Mouse (Mus musculus) R1 (cell line): Measurements from ENCODE around the gene Snrpb2.
A peak's percentile ranks its signal among the peaks of the same experiment; 100 is the strongest.

Experiments
- DNase-seq: peaks from one replicate; pipeline ENCODE4 v3.0.0-alpha.2; 2018; ENCODE audit warnings: low read depth, low spot score

Gene Snrpb2

GRCm38 (mm10) chr2:143062812-143063792 lies at the start of gene Snrpb2:
Gene Snrpb2 (plus strand): TSS chr2:143063039.
- DNase-seq: peak; percentile 96

DNA sequence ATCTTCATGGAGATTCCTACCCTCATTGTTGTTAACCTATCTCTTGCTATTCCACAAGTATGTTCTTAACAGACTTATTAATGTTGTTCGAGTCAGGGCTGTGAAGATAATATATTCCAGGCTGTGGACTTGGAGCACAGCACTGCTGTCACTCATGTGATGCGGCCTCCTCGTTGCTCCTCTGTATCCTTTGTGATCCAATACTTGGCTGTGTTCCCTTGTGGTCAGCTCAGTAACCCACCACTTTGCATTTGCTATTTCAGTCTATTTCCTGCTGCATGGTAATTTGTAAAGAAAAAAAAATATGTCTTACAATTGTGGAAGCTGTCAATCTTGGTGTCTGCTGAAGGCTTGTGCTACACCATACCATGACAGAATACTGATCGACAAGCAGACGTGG lies 49.8 kb upstream of the Snrpb2 start:
- no peak for DNase-seq

GRCm38 (mm10) chr2:143018084-143018483 lies 44.8 kb upstream of the Snrpb2 start:
- no peak for DNase-seq

GRCm38 (mm10) chr2:143018591-143019130 lies 44.2 kb upstream of the Snrpb2 start:
- DNase-seq: no peak

DNA sequence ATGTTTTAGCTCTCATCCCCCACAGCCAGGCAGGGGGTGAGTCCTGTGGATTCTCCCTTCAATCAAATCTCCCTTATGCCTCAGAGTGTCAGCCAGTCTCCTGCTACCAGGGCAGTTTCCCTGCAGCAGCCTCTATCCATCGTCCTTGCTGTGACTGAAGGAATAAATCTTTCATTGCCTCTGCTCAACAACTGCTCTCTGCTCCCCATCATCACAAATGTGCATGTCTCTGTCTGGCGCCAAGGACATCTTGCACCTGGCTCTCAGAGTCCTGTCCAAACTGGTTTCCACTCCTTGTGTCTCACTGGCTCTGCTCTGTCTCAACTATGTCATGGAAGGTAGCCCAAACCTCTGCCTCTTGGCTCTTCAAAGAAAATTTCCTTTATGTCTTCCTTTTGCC lies 43.1 kb upstream of the Snrpb2 start:
- DNase-seq: no peak

- DNase-seq: no peak
Observed at GRCm38 (mm10) chr2:143023331-143023730, 39.5 kb upstream of the Snrpb2 start.

- DNase-seq: no peak
Observed at GRCm38 (mm10) chr2:143024226-143024625, 38.6 kb upstream of the Snrpb2 start.

DNA sequence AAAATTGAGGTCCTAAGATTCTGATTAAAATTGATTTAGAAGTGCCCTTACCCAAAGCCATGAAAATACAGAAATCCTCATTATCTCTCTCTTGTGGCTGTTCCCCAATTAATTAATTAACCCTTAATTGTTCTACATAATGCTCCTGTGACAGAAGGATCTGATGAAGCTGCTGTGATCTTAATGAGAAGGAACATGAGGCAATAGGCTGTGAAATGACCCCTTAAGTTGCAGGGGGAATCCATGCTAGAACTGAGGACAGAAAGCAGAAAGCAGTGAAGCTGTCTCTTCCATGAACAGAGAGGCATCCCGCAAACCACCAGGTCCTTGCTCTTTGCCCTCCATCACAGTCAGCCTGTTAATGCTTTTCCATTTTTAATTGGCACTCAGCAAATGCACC lies 31.6 kb upstream of the Snrpb2 start:
- no peak for DNase-seq

GRCm38 (mm10) chr2:143032378-143033255 lies 30.2 kb upstream of the Snrpb2 start:
- no peak for DNase-seq

DNA sequence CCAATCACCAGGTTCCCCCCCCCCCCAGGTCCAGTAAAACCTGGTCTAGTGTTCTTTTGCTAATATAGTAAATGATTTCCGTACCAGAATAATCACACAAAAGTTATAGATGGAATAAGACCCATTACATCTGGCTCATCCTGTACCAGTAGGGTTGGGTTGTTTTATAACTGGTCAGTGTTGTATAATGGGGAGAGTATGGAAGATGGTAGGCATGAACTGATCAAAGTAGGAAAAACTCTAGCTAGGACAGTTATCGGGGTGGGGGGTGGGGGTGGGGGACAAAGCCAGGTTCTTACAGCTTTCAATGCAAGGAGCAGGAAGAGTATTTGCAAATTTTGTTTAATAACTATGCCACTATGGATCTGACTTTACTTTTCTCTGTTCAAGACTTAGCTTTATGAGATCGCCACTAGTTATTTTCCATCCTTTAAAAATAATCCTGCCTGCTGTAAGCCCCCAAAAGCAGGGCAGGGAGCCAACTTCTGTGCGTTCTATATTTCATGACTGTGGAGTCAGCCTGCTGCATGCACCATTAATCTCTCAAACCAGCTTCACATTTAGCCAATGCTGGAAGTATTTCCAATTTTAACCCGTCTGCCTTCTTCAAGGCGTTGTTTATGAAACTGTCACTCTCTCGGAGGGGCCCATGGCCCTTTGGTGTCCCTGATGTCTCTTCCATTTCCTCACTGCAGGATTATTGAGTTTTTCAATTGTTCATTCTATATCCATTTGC lies 28.3 kb upstream of the Snrpb2 start:
- DNase-seq: no peak

- DNase-seq: no peak
Observed at GRCm38 (mm10) chr2:143035086-143035593, 27.7 kb upstream of the Snrpb2 start.

DNA sequence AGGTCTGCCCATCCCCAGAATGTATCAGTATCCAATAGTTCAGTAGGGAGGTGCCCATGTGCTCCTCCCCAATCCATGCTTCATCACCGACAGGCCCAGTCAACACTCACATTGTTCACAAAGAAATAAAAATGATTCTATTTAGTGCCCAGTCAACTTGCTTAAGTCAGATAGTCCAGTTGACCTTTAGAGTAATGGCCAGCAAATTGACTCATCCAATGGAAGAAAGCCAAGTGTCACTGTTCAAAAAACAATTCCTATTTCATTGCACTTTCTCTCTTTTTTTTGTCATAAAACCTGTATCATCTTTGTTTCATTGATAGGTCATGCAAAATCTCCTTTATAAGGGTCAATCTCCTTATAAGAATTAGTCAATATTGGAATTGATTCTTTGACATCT lies 21.2 kb upstream of the Snrpb2 start:
- DNase-seq: no peak

DNA sequence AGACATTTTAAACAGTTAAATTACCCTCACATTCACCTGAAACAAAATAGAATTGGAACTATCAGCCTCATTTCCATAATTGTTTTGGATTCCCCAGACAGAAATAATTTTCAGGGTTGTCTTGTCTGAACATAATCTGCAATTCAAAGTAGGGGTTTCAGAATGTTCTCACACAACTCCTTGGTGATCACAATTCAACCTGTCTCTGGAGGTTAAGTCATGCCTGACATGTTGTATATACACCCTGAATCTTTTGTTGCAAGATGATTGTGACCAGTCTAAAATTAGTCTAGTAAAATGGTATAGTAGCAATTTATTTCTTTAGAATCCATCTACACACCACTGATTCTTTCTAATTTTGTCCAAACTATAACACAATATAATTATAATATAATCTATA lies 7.6 kb upstream of the Snrpb2 start:
- no peak for DNase-seq

GRCm38 (mm10) chr2:143056736-143057135 lies 6.1 kb upstream of the Snrpb2 start:
- no peak for DNase-seq

DNA sequence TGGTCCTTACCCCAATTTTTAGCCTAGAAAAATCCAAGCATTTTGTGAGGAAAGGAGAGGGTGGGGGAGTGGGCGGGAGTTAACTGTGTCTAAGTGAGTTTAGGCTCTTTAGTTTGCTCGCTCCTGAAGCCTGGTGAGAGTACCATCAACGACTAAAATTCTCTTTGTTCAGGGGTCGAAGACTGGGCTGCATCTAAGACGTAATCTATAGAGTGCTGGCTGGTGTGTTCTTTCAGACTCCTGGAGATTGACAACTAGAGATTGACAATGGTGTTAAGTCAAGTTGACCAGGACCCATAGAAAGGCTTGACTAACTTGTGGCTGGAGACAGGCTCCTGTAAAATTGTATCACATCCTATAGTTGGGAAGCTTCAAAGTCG lies 417 bp upstream of the Snrpb2 start:
- DNase-seq: no peak

GRCm38 (mm10) chr2:143065914-143066313 lies 3.1 kb downstream of the Snrpb2 start:
- no peak for DNase-seq

- DNase-seq: no peak
Observed at GRCm38 (mm10) chr2:143078198-143078851, 15.5 kb downstream of the Snrpb2 start, which contains the start of gene Otor. Gene Otor (plus strand): TSS chr2:143078473.

- DNase-seq: no peak
Observed at GRCm38 (mm10) chr2:143081693-143082092, 18.9 kb downstream of the Snrpb2 start.

- peak; percentile 6 for DNase-seq
Observed at GRCm38 (mm10) chr2:143084852-143085397, 22.1 kb downstream of the Snrpb2 start.

GRCm38 (mm10) chr2:143089866-143090265 lies 27.0 kb downstream of the Snrpb2 start:
- DNase-seq: peak; percentile 50
